Mouse (Mus musculus) E14TG2a.4 (cell line): ENCODE results near the gene Grpel1.

Experiments
- H3K27me3 ChIP-seq: 2 replicates; pipeline ENCODE4 v1.6.1; 2014; ENCODE audit warnings: low read length, control low read depth; ENCODE audit not compliant: insufficient read depth
- H3K36me3 ChIP-seq: 2 replicates; pipeline ENCODE4 v1.6.1; 2014; ENCODE audit warnings: low read length, control low read depth; ENCODE audit not compliant: insufficient read depth
- H3K4me1 ChIP-seq: replicated peaks from 2 replicates; pipeline ENCODE4 v1.6.1; 2014; ENCODE audit warnings: low read depth, low read length, control low read depth
- H3K4me3 ChIP-seq: replicated peaks from 2 replicates; pipeline ENCODE4 v1.5.1; 2014; ENCODE audit warnings: mild to moderate bottlenecking, low read length
- H3K9me3 ChIP-seq: 2 replicates; pipeline ENCODE4 v1.6.1; 2014; ENCODE audit warnings: low read length, control low read depth
- CTCF ChIP-seq: conservative IDR thresholded peaks from 2 replicates; pipeline ENCODE4 v1.5.1; 2014; ENCODE audit warnings: low read length
- NANOG ChIP-seq: IDR thresholded peaks from 2 replicates; pipeline ENCODE4 v1.6.1; 2014; ENCODE audit warnings: borderline replicate concordance, low read length, mixed read lengths
- POU5F1 ChIP-seq: IDR thresholded peaks from 2 replicates; pipeline ENCODE4 v1.6.1; 2014; ENCODE audit warnings: low read length, borderline replicate concordance

Gene Grpel1

GRCm38 (mm10) chr5:36451119-36451518 lies 13.7 kb upstream of the Grpel1 start:
- no peaks in the 10 kb centered on the region for H3K9me3 ChIP-seq
- TF ChIP-seq POU5F1 (no peak), CTCF (no peak), NANOG (no peak)
- peaks cover 4% of the 10 kb centered on the region for H3K27me3 ChIP-seq
- H3K4me1 ChIP-seq: peaks cover 10% of the 10 kb centered on the region
- no peak overlapping the region for H3K4me3 ChIP-seq
- H3K36me3 ChIP-seq: no peaks in the 10 kb centered on the region

GRCm38 (mm10) chr5:36451872-36452389 lies 12.9 kb upstream of the Grpel1 start:
- H3K27me3 ChIP-seq: peaks cover 9% of the 10 kb centered on the region
- H3K9me3 ChIP-seq: no peaks in the 10 kb centered on the region
- H3K4me1 ChIP-seq: peaks cover 2% of the 10 kb centered on the region; the same call in 1 of the 2 replicates
- H3K36me3 ChIP-seq: no peaks in the 10 kb centered on the region
- TF ChIP-seq POU5F1 (no peak), NANOG (no peak), CTCF (no peak)
- H3K4me3 ChIP-seq: no peak overlapping the region

DNA sequence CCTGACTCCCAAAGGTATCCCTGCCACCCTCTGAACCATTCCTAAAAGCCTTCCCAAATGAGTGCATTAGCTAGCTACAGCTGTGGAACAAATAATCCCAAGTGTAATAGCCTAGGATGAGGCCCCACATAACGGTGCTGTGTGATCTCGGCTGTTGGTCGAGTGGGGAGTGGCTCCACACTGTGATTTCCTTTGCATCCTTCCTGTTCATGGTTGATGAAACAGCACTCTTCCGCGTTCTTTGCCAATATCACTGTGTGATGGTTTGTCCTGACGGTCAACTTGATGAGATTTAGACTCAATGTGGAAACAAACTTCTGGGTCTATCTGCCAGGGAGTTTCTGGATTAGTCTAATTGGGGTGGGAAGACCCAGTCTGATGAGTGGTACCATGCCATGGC lies 12.0 kb upstream of the Grpel1 start:
- no peaks in the 10 kb centered on the region for H3K9me3 ChIP-seq
- H3K4me3 ChIP-seq: no peak overlapping the region
- peaks cover 2% of the 10 kb centered on the region; the same call in 1 of the 2 replicates for H3K4me1 ChIP-seq
- TF ChIP-seq POU5F1 (no peak), NANOG (no peak), CTCF (no peak)
- no peaks in the 10 kb centered on the region for H3K36me3 ChIP-seq
- peaks cover 9% of the 10 kb centered on the region for H3K27me3 ChIP-seq

DNA sequence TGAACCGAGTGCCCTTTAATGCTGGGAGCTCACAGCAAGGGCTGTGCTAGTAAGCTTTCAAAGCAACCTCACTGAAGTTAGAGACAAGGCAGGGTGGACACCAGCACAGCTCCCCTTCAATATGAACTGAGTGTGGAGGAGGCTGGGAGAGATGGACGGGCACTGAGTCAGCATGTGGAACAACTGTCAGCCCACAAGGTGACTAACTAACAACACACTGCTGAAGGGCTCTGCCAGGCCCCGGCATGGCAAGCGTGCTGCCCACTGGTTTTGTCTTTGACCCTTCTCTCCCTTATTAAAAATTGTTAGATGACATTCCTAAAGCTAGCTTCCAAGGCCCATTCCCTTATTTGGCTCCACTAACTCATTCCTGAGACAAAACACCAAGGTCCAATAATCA lies 7.1 kb upstream of the Grpel1 start:
- no peak for TF ChIP-seq CTCF
- TF ChIP-seq POU5F1: no peak
- TF ChIP-seq NANOG: no peak
- Histone ChIP-seq H3K4me3 (no peak overlapping the region), H3K4me1 (peaks cover 18% of the 10 kb centered on the region), H3K36me3 (no peaks in the 10 kb centered on the region), H3K9me3 (no peaks in the 10 kb centered on the region), H3K27me3 (peaks cover 9% of the 10 kb centered on the region)

- peak; percentile 62 for TF ChIP-seq CTCF
- TF ChIP-seq POU5F1: no peak
- H3K9me3 ChIP-seq: no peaks in the 10 kb centered on the region
- H3K4me1 ChIP-seq: peaks cover 27% of the 10 kb centered on the region
- peaks cover 9% of the 10 kb centered on the region; the same call in 1 of the 2 replicates for H3K27me3 ChIP-seq
- no peaks in the 10 kb centered on the region for H3K36me3 ChIP-seq
- no peak overlapping the region for H3K4me3 ChIP-seq
Measured at GRCm38 (mm10) chr5:36458926-36459325, 5.9 kb upstream of the Grpel1 start.

DNA sequence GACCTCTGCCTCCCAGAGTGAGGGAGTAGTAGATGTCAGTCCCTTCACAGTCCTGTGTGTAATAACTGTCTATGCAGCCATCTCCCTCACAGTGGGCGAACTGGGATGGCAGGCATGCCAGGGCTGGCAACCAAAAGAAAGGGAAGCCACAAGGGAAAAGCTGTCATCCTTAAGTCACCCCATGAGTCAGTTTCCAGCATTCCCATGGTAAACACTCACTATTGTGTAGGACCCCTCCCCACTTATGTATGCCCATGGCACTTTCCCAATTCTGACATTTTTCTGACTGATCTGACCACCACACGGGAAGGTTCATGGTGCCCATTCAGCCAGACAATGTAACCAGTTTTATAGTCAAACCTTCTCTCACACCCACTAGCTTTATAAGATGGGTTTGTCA lies 4.1 kb upstream of the Grpel1 start:
- Histone ChIP-seq H3K36me3 (no peaks in the 10 kb centered on the region), H3K4me3 (no peak overlapping the region), H3K27me3 (peaks cover 9% of the 10 kb centered on the region; the same call in 1 of the 2 replicates), H3K4me1 (peaks cover 35% of the 10 kb centered on the region), H3K9me3 (no peaks in the 10 kb centered on the region)
- no peak for TF ChIP-seq NANOG
- TF ChIP-seq POU5F1: no peak
- no peak for TF ChIP-seq CTCF

DNA sequence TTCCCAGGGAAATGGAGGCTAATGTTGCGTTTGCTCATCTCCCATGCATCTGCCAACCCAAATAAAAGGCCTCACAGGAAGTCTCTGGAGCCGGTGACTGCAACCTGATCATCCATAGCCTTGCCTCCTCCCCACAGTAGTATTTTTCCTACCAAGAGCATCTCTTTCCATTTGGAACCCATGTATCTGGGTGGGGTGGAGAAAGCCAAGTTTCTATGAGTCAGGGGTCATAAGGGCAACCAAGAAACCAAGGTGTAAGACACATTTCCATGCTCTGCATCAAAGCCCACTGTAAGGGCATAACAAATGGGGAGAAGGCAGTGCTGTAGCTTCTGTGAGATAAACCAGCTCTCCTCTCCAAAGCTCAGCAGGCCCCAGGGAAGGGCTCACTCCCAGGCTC lies 3.6 kb upstream of the Grpel1 start:
- TF ChIP-seq POU5F1 (no peak), NANOG (no peak), CTCF (no peak)
- Histone ChIP-seq H3K4me1 (peaks cover 40% of the 10 kb centered on the region), H3K36me3 (no peaks in the 10 kb centered on the region), H3K4me3 (no peak overlapping the region), H3K9me3 (no peaks in the 10 kb centered on the region), H3K27me3 (peaks cover 3% of the 10 kb centered on the region; the same call in 1 of the 2 replicates)

GRCm38 (mm10) chr5:36462810-36463209 lies 2.0 kb upstream of the Grpel1 start:
- TF ChIP-seq NANOG (no peak), CTCF (peak; percentile 85), POU5F1 (no peak)
- no peaks in the 10 kb centered on the region for H3K9me3 ChIP-seq

GRCm38 (mm10) chr5:36463391-36463790 lies 1.4 kb upstream of the Grpel1 start:
- H3K9me3 ChIP-seq: no peaks in the 10 kb centered on the region
- no peak for TF ChIP-seq CTCF
- TF ChIP-seq POU5F1: no peak
- no peak for TF ChIP-seq NANOG
- H3K4me3 ChIP-seq: no peak overlapping the region
- H3K4me1 ChIP-seq: peaks cover 57% of the 10 kb centered on the region
- peaks cover 19% of the 10 kb centered on the region for H3K36me3 ChIP-seq
- H3K27me3 ChIP-seq: no peaks in the 10 kb centered on the region

More at GRCm38 (mm10) chr5:36462810-36463209, 2.0 kb upstream of the Grpel1 start:
- no peak overlapping the region for H3K4me3 ChIP-seq
- H3K4me1 ChIP-seq: peaks cover 51% of the 10 kb centered on the region
- no peaks in the 10 kb centered on the region for H3K27me3 ChIP-seq
- H3K36me3 ChIP-seq: peaks cover 14% of the 10 kb centered on the region
